Mouse (Mus musculus) embryonic fibroblast, embryonic 13.5 days (primary cell): ENCODE data around the gene Thap3.

Experiments
- CTCF ChIP-seq: IDR thresholded peaks from 2 replicates; pipeline ENCODE4 v1.5.1; 2011; ENCODE audit warnings: mild to moderate bottlenecking, control low read depth, low read length, moderate library complexity, borderline replicate concordance; ENCODE audit not compliant: insufficient read depth
- POLR2A ChIP-seq: IDR thresholded peaks from 2 replicates; pipeline ENCODE4 v1.6.1; 2011; ENCODE audit warnings: low read depth, mild to moderate bottlenecking, control low read depth, low read length, moderate library complexity

- no peak for TF ChIP-seq CTCF
- TF ChIP-seq POLR2A: peak; percentile 32; the same call in 1 of the 2 replicates
Observed at GRCm38 (mm10) chr4:152010707-152011134, 21.9 kb upstream of the Thap3 start.
